Mouse (Mus musculus) layer of hippocampus, adult 18-20 months (tissue): ENCODE data around the gene Hist1h4b. TPM values are rescaled to one million over a fixed set of nuclear protein-coding genes. Genes with fewer than 3 reads are reported as not detected.
"Not testable (repeated sequence)": the region's sequence is repeated elsewhere in the genome, so short reads cannot be mapped to it uniquely, and the experiment has no call there.

Source experiments
- DNase-seq, 2 experiments: peaks; one replicate each; pipeline ENCODE4 v3.0.0; 2022; ENCODE audit warnings: low spot score in 2 of 2
- total RNA-seq, 2 experiments: library from RNA; stranded (reverse); gene quantifications; 2 replicates each; pipeline ENCODE4 v1.2.3; 2021

Gene Hist1h4b
- total RNA-seq, 2 experiments from 2014 or later = 73.0 to 74.7 TPM

DNA sequence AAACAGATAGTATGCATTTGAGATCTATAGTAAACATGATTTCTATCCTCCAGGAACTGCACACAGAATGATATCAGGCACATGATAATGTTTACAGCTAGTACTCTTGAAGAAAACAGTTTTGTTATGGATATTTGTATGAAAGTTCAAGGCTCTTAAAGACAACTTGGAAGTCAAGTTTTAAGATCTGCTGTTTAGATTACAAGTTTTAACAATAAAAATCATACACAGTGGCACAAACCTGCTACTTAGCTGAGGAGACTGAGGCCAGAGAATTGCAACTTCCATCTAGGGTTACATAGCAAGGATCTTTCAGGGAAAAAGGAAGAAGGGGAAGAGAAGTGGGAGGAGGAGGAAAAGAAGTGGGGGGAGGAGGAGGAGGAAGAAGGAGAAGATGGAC lies 1.8 kb upstream of the Hist1h4b start:
- DNase-seq = no peak

DNA sequence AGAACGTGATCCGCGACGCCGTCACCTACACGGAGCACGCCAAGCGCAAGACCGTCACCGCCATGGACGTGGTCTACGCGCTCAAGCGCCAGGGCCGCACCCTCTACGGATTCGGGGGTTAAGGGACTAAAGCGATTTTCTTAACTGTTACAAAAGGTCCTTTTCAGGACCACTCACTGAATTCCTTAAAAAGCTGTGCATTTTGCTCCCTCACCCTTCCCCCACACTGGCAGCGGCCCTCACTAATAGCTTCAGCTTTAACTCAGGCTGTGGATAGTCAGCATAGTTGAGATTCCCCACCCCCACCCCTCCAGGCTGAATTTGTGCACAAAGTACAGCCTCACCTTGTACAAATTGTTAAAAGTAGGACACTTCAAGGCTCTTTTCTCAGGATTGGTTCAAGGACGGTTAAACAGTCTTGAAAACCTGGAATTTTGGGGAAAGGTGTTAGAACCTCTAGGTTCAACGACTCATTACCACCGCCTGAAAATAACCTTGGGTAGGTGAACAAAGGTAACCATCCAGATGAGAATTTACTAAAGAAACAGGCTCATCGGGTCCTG lies 479 bp downstream of the Hist1h4b start:
- DNase-seq = no peak

DNA sequence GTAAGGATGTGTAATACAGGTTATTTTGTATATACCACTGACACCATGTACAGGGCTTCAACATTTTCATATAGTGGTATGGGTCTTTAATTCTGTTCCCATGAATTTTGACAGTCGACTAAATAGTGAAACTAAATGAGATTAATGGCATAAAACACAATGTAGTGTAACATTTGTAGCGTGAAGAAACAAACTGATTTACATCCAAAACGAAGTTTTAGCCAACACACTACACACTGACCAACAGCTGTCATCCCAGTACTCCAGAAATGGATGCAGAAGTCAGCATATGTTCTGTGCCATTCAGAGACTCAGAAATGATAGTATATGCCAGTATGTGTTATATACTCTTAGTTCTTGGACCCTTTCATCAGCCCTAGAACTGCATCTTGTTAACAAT lies 1.1 kb downstream of the Hist1h4b start:
- DNase-seq = no peak

GRCm38 (mm10) chr13:23759251-23759771 lies 2.5 kb downstream of the Hist1h4b start:
- no peak for DNase-seq

DNA sequence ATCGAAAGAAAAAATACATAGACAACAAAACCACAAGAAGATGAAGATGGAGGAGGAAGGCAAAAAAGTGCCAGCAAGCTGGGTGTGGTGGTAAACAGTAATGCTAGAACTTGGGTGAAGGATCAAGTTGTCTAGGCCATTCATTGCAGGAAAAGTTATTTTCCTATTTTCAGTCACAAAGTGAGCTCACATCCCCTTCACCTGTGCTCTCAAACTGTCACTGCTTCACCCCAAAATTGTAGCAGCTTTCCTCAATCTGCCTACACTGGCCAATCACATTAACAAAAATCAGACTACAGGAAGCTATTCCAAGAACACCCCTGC lies 3.1 kb downstream of the Hist1h4b start:
- DNase-seq = no peak

GRCm38 (mm10) chr13:23760240-23760971 lies 3.6 kb downstream of the Hist1h4b start:
- DNase-seq = peak in 1 of 2 experiments; percentile 28

DNA sequence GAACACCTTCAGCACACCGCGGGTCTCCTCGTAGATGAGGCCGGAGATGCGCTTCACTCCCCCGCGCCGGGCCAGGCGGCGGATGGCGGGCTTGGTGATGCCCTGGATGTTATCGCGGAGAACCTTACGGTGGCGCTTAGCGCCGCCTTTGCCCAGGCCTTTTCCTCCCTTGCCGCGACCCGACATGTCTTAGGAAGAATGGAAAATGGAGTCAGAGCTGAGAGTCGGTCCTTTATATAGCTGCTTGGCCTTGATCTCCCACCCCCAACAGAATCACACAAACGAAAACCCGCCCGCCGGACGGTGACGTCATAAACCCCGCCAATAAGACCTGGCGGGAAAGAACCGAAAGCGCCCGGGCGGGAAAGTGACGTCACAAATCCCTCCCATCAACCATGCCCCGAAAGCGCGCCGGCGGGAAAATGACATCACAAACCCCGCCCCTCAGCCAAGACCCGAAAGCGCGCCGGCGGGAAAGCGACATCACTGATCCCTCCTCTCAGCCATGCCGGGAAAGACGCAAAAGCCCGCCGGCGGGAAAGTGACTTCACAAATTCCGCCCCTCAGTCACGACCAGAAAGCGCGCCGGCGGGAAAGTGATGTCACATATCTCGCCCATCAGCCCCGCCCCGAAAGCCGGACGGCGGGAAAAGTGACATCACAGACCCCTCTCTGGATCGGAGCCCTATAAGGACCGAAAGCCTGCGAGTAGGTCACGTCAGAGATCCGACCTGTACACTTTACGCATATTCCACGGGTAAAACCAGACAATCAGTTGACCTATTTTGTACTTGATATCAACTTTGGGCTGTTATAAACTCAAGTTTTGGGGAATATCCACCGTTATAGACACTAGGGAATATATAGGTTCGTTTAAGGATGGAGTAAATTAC lies 4.4 kb downstream of the Hist1h4b start, which contains the start of gene Hist1h4a:
Gene Hist1h4a (minus strand): TSS at position 259 of the 893 bp plus-strand sequence.
- peak; percentile 97 to 98 for DNase-seq

DNA sequence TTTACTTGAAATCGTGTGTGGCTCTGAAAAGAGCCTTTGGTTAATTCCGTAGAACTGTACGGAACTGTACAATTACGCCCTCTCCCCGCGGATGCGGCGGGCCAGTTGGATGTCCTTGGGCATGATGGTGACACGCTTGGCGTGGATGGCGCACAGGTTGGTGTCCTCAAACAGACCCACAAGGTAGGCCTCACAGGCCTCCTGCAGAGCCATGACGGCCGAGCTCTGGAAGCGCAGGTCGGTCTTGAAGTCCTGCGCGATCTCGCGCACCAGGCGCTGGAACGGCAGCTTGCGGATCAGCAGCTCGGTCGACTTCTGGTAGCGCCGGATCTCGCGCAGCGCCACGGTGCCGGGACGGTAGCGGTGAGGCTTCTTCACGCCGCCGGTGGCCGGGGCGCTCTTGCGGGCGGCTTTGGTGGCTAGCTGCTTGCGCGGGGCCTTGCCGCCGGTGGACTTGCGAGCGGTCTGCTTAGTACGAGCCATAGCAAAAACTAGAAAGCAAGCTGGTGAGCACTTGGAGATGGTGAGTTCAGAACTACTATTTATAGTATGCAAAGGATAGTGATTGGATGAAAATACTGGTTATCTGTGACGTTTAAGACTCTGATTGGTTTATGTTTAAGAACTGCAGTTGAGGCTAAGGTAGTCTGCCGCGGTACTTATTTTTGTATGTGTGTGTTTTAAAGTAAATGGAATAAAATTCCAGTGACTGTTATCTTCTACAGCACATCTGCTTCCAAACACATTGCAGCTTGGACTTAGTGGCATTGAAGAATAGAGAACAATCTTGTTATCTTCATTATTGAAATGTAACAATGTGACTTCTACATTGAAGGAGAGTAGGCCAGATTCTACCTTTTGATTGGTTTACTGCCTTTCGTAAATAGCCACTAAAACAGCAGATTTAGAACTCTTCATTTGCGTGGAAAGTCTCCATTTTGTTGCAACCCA lies 5.3 kb downstream of the Hist1h4b start, which contains the start of gene Hist1h3a:
Gene Hist1h3a (minus strand): TSS at position 516 of the 951 bp plus-strand sequence.
- peak in 1 of 2 experiments; percentile 85 for DNase-seq

- DNase-seq = no peak
Measured at GRCm38 (mm10) chr13:23763242-23763585, 6.4 kb downstream of the Hist1h4b start.

GRCm38 (mm10) chr13:23763586-23764323 lies 6.9 kb downstream of the Hist1h4b start, which contains the start of gene Hist1h1a:
TSS of gene Hist1h1a (plus strand) at chr13:23763666.
- DNase-seq = peak; percentile 63 to 84

- no peak for DNase-seq
Measured at GRCm38 (mm10) chr13:23764324-23765171, 7.7 kb downstream of the Hist1h4b start.

DNA sequence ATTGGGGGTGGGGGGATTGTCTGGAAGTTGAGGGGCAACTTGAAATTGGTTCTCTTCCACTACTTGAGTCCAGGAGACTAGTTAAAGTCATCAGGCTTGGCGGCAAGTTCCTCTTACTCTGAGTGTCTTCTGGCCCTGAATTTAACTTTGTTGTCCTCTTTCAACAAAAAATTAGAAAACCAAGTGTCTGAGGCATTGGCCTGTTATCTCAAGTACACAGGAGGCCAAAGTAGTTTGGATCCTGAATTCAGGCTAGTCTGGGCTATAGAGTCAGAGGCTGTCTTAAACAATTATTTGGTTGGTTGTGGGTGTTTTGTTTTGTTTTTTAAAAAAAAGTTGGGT lies 8.3 kb downstream of the Hist1h4b start:
- no peak for DNase-seq

DNA sequence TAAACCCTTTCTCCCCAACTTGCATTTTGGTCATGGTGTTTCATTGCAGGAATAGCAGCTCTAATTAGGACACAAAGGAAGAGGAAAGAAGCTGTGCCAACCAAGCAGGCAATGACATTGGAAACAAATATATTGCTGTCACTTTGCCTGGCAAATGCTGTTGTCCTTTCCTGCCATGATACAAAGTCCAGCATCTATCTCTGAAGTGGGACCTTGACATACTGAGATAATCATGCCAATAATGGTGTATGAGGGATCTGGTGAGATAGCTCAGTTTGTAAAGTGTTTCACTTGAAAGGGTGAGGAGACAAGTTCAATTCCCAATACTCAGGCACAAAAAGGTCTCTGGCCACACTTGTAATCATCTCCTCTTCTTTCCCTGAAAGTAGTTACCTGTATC lies 10.0 kb downstream of the Hist1h4b start:
- DNase-seq = no peak

GRCm38 (mm10) chr13:23768834-23769397 lies 12.1 kb downstream of the Hist1h4b start:
- DNase-seq = no peak

GRCm38 (mm10) chr13:23769613-23770012 lies 12.8 kb downstream of the Hist1h4b start, which contains the start of gene Trim38:
TSS of gene Trim38 (plus strand) at chr13:23769913.
- DNase-seq = not testable (repeated sequence)

DNA sequence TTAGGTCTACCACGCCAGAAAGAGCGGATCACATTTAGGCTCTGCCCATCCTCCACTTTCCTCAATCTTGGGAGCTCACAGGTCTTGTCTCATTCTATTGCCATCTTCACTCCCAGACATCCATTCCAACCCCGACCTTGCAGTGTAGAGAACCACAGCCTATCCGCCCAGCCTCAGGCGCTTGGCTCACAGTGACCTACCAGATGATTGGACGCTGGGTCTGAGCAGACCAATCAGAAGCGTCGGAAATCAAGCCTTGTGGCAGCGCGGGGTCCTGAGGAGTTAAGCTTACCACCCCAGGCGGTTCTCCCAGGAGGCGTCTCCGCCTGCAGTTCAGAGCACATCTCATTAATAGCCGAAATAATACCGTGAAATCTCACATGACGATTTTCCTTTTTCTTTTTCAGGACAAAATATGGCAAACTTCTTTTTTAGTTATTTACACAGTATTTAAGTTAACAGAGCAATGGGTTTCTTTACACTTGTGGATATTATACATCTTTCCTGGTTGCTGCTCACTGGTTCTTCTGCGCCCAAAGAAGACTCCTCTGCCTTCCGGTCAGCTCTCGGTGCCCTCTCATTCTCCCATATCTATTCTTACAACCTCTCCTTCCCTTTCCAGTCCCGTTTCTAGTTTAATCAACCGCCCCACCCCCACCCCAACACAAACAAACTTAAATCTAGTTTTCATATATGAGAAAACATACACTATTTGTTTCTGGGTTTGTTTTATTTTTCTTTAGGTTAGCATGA lies 15.9 kb downstream of the Hist1h4b start:
- peak; percentile 47 to 58 for DNase-seq

GRCm38 (mm10) chr13:23778339-23778738 lies 21.5 kb downstream of the Hist1h4b start:
- DNase-seq = no peak

DNA sequence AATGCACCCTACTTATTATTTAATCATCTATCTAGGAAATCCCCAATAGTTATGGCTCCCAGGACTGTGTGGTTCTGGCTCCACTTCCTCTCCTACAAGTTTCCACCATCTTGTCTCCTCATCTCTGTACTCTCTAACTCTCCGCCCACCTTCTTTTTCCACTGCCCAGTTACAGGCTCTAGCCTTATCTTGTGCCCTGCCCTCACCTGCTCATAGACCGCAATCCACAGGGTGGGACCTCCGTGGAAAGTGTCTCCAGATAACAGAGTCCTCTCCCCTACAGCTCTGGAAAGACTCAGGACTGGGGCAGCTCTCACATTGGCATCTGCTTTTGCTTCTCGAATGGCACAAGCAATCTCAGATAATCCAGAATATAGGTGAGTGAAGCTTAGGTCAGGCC lies 22.2 kb downstream of the Hist1h4b start:
- DNase-seq = no peak
